Mouse (Mus musculus) stomach, embryonic 15.5 days (tissue): ENCODE results near the gene Scyl2. TPM values are rescaled to one million over a fixed set of nuclear protein-coding genes. Genes with fewer than 3 reads are reported as not detected.
A peak's percentile ranks its signal among the peaks of the same experiment; 100 is the strongest.

Experiments
- ATAC-seq: fragments of 200-750 bp; cut with Nextera tagmentation; 2 replicates; pipeline ENCODE4 v1.8.0; 2017; ENCODE audit warnings: low read depth, moderate number of reproducible peaks, moderate TSS enrichment; ENCODE audit not compliant: insufficient read depth, low FRiP score
- H3K27ac ChIP-seq: fragments of 300-500 bp; sonication (generic); 2 replicates; pipeline ENCODE4 v1.5.1; 2015; ENCODE audit warnings: mild to moderate bottlenecking, inconsistent platforms
- H3K27me3 ChIP-seq: fragments of 300-500 bp; sonication (generic); replicated peaks from 2 replicates; pipeline ENCODE4 v1.6.1; 2015; ENCODE audit warnings: inconsistent platforms
- H3K36me3 ChIP-seq: fragments of 300-500 bp; sonication (generic); 2 replicates; pipeline ENCODE4 v1.6.1; 2015; ENCODE audit warnings: inconsistent platforms
- H3K4me1 ChIP-seq: fragments of 300-500 bp; sonication (generic); 2 replicates; pipeline ENCODE4 v1.6.1; 2015; ENCODE audit warnings: inconsistent platforms
- H3K4me2 ChIP-seq: fragments of 300-500 bp; sonication (generic); 2 replicates; pipeline ENCODE4 v1.6.1; 2015; ENCODE audit warnings: mild to moderate bottlenecking, inconsistent platforms
- H3K4me3 ChIP-seq: fragments of 300-500 bp; sonication (generic); replicated peaks from 2 replicates; pipeline ENCODE4 v1.5.1; 2015; ENCODE audit warnings: inconsistent platforms
- H3K9ac ChIP-seq: fragments of 300-500 bp; sonication (generic); 2 replicates; pipeline ENCODE4 v1.6.1; 2015; ENCODE audit warnings: inconsistent platforms
- H3K9me3 ChIP-seq: fragments of 300-500 bp; sonication (generic); 2 replicates; pipeline ENCODE4 v1.6.1; 2016; ENCODE audit warnings: inconsistent platforms
- WGBS: fragments of 180-500 bp; shearing (Covaris S2); methylation state at CpG from one replicate; pipeline ENCODE4 v1.1.7; 2015; 5-methylcytosine and 5-hydroxymethylcytosine counted together
- polyA plus RNA-seq: library from polyadenylated mRNA; unstranded; fragments of >200 nt; fragmentation: Nextera tagmentation; extraction: Ambion mirVana; gene quantifications from 2 replicates; pipeline ENCODE4 v1.2.1, GENCODE M21; 2015

The Scyl2 gene
- 7.1 and 7.7 TPM in 2 replicates for polyA plus RNA-seq

- ATAC-seq = peak; percentile 99
- no peaks in the 10 kb centered on the region for H3K36me3 ChIP-seq
- no peaks in the 10 kb centered on the region for H3K9me3 ChIP-seq
- H3K4me1 ChIP-seq = no peaks in the 10 kb centered on the region
- WGBS = 3% methylated on average over 28 of the region's 31 CpGs
- H3K4me3 ChIP-seq = peak within 1 kb of the TSS; percentile 94
- peak within 1 kb of the TSS; percentile 83 for H3K9ac ChIP-seq
- H3K27ac ChIP-seq = peak within 1 kb of the TSS; percentile 69
- peak within 1 kb of the TSS; percentile 65 for H3K4me2 ChIP-seq
- H3K27me3 ChIP-seq = no peaks in the 10 kb centered on the region
Observed at GRCm38 (mm10) chr10:89686139-89686808, at the start of gene Scyl2. Gene Scyl2 (minus strand): TSS chr10:89686285.

GRCm38 (mm10) chr10:89732001-89732794, 46.1 kb upstream of the Scyl2 start, which contains the start of gene Actr6:
Gene Actr6 (minus strand): TSS chr10:89732295.
- Histone ChIP-seq H3K4me2 (peak within 1 kb of the TSS; percentile 71), H3K4me3 (peak within 1 kb of the TSS; percentile 60), H3K36me3 (no peaks in the 10 kb centered on the region), H3K4me1 (0 out of 2 replicates have a peak, but pooled peaks cover 5% of the 10 kb centered on the region), H3K27me3 (no peaks in the 10 kb centered on the region), H3K9ac (peak within 1 kb of the TSS; percentile 33; the same call in 1 of the 2 replicates), H3K9me3 (no peaks in the 10 kb centered on the region), H3K27ac (peak within 1 kb of the TSS; percentile 16; the same call in 1 of the 2 replicates)
- 1% methylated on average over 49 of the region's 49 CpGs for WGBS
- peak; percentile 97 for ATAC-seq

- no peaks in the 10 kb centered on the region for H3K36me3 ChIP-seq
- H3K9ac ChIP-seq = no peak overlapping the region
- 18% methylated on average over 5 of the region's 5 CpGs for WGBS
- no peaks in the 10 kb centered on the region for H3K9me3 ChIP-seq
- H3K27ac ChIP-seq = no peak overlapping the region
- peak overlapping the region; percentile 71 for H3K4me2 ChIP-seq
- H3K27me3 ChIP-seq = no peaks in the 10 kb centered on the region
- H3K4me3 ChIP-seq = peak overlapping the region; percentile 60
- ATAC-seq = no peak
- H3K4me1 ChIP-seq = 0 out of 2 replicates have a peak, but pooled peaks cover 5% of the 10 kb centered on the region
Observed at GRCm38 (mm10) chr10:89731341-89731740, 45.3 kb upstream of the Scyl2 start.

GRCm38 (mm10) chr10:89730386-89730785, 44.3 kb upstream of the Scyl2 start:
- Histone ChIP-seq H3K4me2 (no peak overlapping the region), H3K36me3 (no peaks in the 10 kb centered on the region), H3K27ac (no peak overlapping the region), H3K4me1 (0 out of 2 replicates have a peak, but pooled peaks cover 5% of the 10 kb centered on the region), H3K27me3 (no peaks in the 10 kb centered on the region), H3K4me3 (no peak overlapping the region), H3K9me3 (no peaks in the 10 kb centered on the region), H3K9ac (no peak overlapping the region)
- 79% methylated on average over 6 of the region's 6 CpGs for WGBS
- ATAC-seq = no peak

GRCm38 (mm10) chr10:89722247-89723195, 36.4 kb upstream of the Scyl2 start:
- no peak overlapping the region for H3K27ac ChIP-seq
- no peak for ATAC-seq
- H3K27me3 ChIP-seq = no peaks in the 10 kb centered on the region
- 87% methylated on average over 14 of the region's 14 CpGs for WGBS
- H3K4me2 ChIP-seq = no peak overlapping the region
- no peak overlapping the region for H3K4me3 ChIP-seq
- no peaks in the 10 kb centered on the region for H3K4me1 ChIP-seq
- no peak overlapping the region for H3K9ac ChIP-seq
- H3K9me3 ChIP-seq = no peaks in the 10 kb centered on the region
- H3K36me3 ChIP-seq = peaks cover 8% of the 10 kb centered on the region

- Histone ChIP-seq H3K9ac (no peak overlapping the region), H3K4me1 (no peaks in the 10 kb centered on the region), H3K36me3 (peaks cover 8% of the 10 kb centered on the region), H3K9me3 (no peaks in the 10 kb centered on the region), H3K27ac (no peak overlapping the region), H3K4me2 (no peak overlapping the region), H3K4me3 (no peak overlapping the region), H3K27me3 (no peaks in the 10 kb centered on the region)
- 84% methylated on average over 3 of the region's 3 CpGs for WGBS
- no peak for ATAC-seq
Observed at GRCm38 (mm10) chr10:89720796-89721195, 34.7 kb upstream of the Scyl2 start.

GRCm38 (mm10) chr10:89720252-89720651, 34.2 kb upstream of the Scyl2 start:
- H3K4me3 ChIP-seq = no peak overlapping the region
- no peaks in the 10 kb centered on the region for H3K27me3 ChIP-seq
- H3K9ac ChIP-seq = no peak overlapping the region
- no peaks in the 10 kb centered on the region for H3K9me3 ChIP-seq
- H3K4me1 ChIP-seq = no peaks in the 10 kb centered on the region
- no peak overlapping the region for H3K4me2 ChIP-seq
- H3K27ac ChIP-seq = no peak overlapping the region
- ATAC-seq = no peak
- peaks cover 8% of the 10 kb centered on the region for H3K36me3 ChIP-seq

- no peak overlapping the region for H3K4me2 ChIP-seq
- H3K9ac ChIP-seq = no peak overlapping the region
- no peaks in the 10 kb centered on the region for H3K9me3 ChIP-seq
- H3K4me1 ChIP-seq = no peaks in the 10 kb centered on the region
- WGBS = 74% methylated on average over 10 of the region's 10 CpGs
- no peak overlapping the region for H3K4me3 ChIP-seq
- no peak for ATAC-seq
- no peaks in the 10 kb centered on the region for H3K27me3 ChIP-seq
- H3K27ac ChIP-seq = no peak overlapping the region
- peaks cover 10% of the 10 kb centered on the region; the same call in 1 of the 2 replicates for H3K36me3 ChIP-seq
Observed at GRCm38 (mm10) chr10:89714910-89715309, 28.8 kb upstream of the Scyl2 start.

GRCm38 (mm10) chr10:89708720-89709119, 22.6 kb upstream of the Scyl2 start:
- peak; percentile 75 for ATAC-seq
- peak overlapping the region; percentile 32 for H3K4me2 ChIP-seq

GRCm38 (mm10) chr10:89707397-89707796, 21.3 kb upstream of the Scyl2 start:
- Histone ChIP-seq H3K27me3 (no peaks in the 10 kb centered on the region), H3K4me1 (no peaks in the 10 kb centered on the region; the same call in 1 of the 2 replicates), H3K4me3 (no peak overlapping the region), H3K27ac (no peak overlapping the region), H3K9me3 (no peaks in the 10 kb centered on the region), H3K36me3 (peaks cover under 1% of the 10 kb centered on the region; the same call in 1 of the 2 replicates), H3K4me2 (no peak overlapping the region), H3K9ac (no peak overlapping the region)
- 77% methylated on average over 3 of the region's 3 CpGs for WGBS
- no peak for ATAC-seq

More at GRCm38 (mm10) chr10:89708720-89709119, 22.6 kb upstream of the Scyl2 start:
- Histone ChIP-seq H3K27me3 (no peaks in the 10 kb centered on the region), H3K9me3 (no peaks in the 10 kb centered on the region), H3K36me3 (peaks cover 6% of the 10 kb centered on the region; the same call in 1 of the 2 replicates), H3K9ac (no peak overlapping the region), H3K4me1 (no peaks in the 10 kb centered on the region; the same call in 1 of the 2 replicates), H3K4me3 (peak overlapping the region; percentile 17; the same call in 1 of the 2 replicates), H3K27ac (no peak overlapping the region)
- WGBS = 37% methylated on average over 10 of the region's 10 CpGs

- H3K9me3 ChIP-seq = no peaks in the 10 kb centered on the region
- no peak overlapping the region for H3K4me2 ChIP-seq
- ATAC-seq = no peak
- WGBS = 34% methylated on average over 5 of the region's 5 CpGs
- H3K36me3 ChIP-seq = no peaks in the 10 kb centered on the region
- H3K4me1 ChIP-seq = no peaks in the 10 kb centered on the region
- no peak overlapping the region for H3K4me3 ChIP-seq
- H3K9ac ChIP-seq = no peak overlapping the region
- no peak overlapping the region for H3K27ac ChIP-seq
- H3K27me3 ChIP-seq = no peaks in the 10 kb centered on the region
Observed at GRCm38 (mm10) chr10:89703042-89703441, 17.0 kb upstream of the Scyl2 start.
